Mouse (Mus musculus) heart, adult 2 months (tissue): ENCODE measurements around the gene Rbfox3. TPM values are rescaled to one million over a fixed set of nuclear protein-coding genes. Genes with fewer than 3 reads are reported as not detected.

Experiments used
- DNase-seq, 2 experiments: peaks; one replicate each; pipeline ENCODE4 v3.0.0; 2021
- H3K27ac ChIP-seq: fragments of 200-600 bp; 2 replicates; pipeline ENCODE4 v1.8.1; 2022
- H3K27me3 ChIP-seq: fragments of 200-500 bp; 2 replicates; pipeline ENCODE4 v1.6.1; 2012; ENCODE audit warnings: mild to moderate bottlenecking, low read length, inconsistent platforms, mixed read lengths; ENCODE audit not compliant: control insufficient read depth, insufficient read depth
- H3K36me3 ChIP-seq: fragments of 200-500 bp; 2 replicates; pipeline ENCODE4 v1.6.1; 2012; ENCODE audit warnings: low read length, inconsistent platforms; ENCODE audit not compliant: control insufficient read depth, insufficient read depth
- H3K4me1 ChIP-seq: fragments of 200-500 bp; 2 replicates; pipeline ENCODE4 v1.6.1; 2011; ENCODE audit warnings: low read length; ENCODE audit not compliant: control insufficient read depth, insufficient read depth
- H3K4me3 ChIP-seq: fragments of 200-600 bp; 2 replicates; pipeline ENCODE4 v1.8.1; 2022
- H3K79me2 ChIP-seq: fragments of 200-500 bp; replicated peaks from 2 replicates; pipeline ENCODE4 v1.6.1; 2012; ENCODE audit warnings: mild to moderate bottlenecking, inconsistent platforms, low read length, moderate library complexity, mixed read lengths; ENCODE audit not compliant: control insufficient read depth, insufficient read depth
- H3K9ac ChIP-seq: fragments of 200-500 bp; 2 replicates; pipeline ENCODE4 v1.6.1; 2012; ENCODE audit warnings: low read depth, mild to moderate bottlenecking, control low read depth, inconsistent platforms, low read length, mixed read lengths
- CTCF ChIP-seq: fragments of 200-600 bp; IDR thresholded peaks from 2 replicates; pipeline ENCODE4 v1.8.1; 2022; ENCODE audit warnings: antibody characterized with exemption, mild to moderate bottlenecking, moderate library complexity
- EP300 ChIP-seq: fragments of 200-500 bp; IDR thresholded peaks from 2 replicates; pipeline ENCODE4 v1.6.1; 2011; ENCODE audit warnings: low read depth, low read length, control low read depth; ENCODE audit not compliant: insufficient read depth
- POLR2A ChIP-seq: fragments of 200-500 bp; IDR thresholded peaks from 2 replicates; pipeline ENCODE4 v1.6.1; 2011; ENCODE audit warnings: mild to moderate bottlenecking, low read depth, low read length, control low read depth; ENCODE audit not compliant: insufficient read depth
- WGBS: fragments of 180-500 bp; shearing (Covaris S2); methylation state at CpG from one replicate; pipeline ENCODE4 v1.1.7; 2018; 5-methylcytosine and 5-hydroxymethylcytosine counted together
- intact Hi-C: fragments of 180-260 bp; cut with DNase I; formaldehyde crosslinking; loops from one replicate; pipeline ENCODE4 v1.15.1; 2025
- polyA plus RNA-seq: library from polyadenylated mRNA; depleted of rRNA; stranded (reverse); fragments of >200 nt; gene quantifications from 2 replicates; pipeline ENCODE4 v1.2.3, GENCODE M21; 2012
- total RNA-seq, 2 experiments: library from RNA; stranded (reverse); gene quantifications; 2 replicates each; pipeline ENCODE4 v1.2.3; 2021

The Rbfox3 gene
- total and polyA plus RNA-seq, 3 experiments, result 0.16 to 0.23 TPM; not detected in 1

GRCm38 (mm10) chr11:118894835-118895234 is 16.6 kb downstream of the Rbfox3 start:
- TF ChIP-seq CTCF, result no peak
- no peak for TF ChIP-seq EP300
- TF ChIP-seq POLR2A, result no peak
- Histone ChIP-seq H3K4me1 (no peaks in the 10 kb centered on the region), H3K4me3 (no peak overlapping the region), H3K36me3 (no peaks in the 10 kb centered on the region), H3K9ac (no peak overlapping the region), H3K27ac (no peak overlapping the region), H3K79me2 (no peaks in the 10 kb centered on the region), H3K27me3 (no peaks in the 10 kb centered on the region)
- 62% methylated on average over 5 of the region's 5 CpGs for WGBS
- DNase-seq, result no peak
- intact Hi-C loops, result no loop called here

GRCm38 (mm10) chr11:118894196-118894595 is 17.2 kb downstream of the Rbfox3 start:
- TF ChIP-seq CTCF (no peak), EP300 (no peak), POLR2A (no peak)
- Histone ChIP-seq H3K27me3 (no peaks in the 10 kb centered on the region), H3K36me3 (no peaks in the 10 kb centered on the region), H3K27ac (no peak overlapping the region), H3K9ac (no peak overlapping the region), H3K4me3 (no peak overlapping the region), H3K4me1 (no peaks in the 10 kb centered on the region), H3K79me2 (no peaks in the 10 kb centered on the region)
- intact Hi-C loops, result no loop called here
- DNase-seq, result no peak
- 63% methylated on average over 4 of the region's 4 CpGs for WGBS

GRCm38 (mm10) chr11:118892876-118893275 is 18.5 kb downstream of the Rbfox3 start:
- Histone ChIP-seq H3K9ac (no peak overlapping the region), H3K36me3 (no peaks in the 10 kb centered on the region), H3K4me1 (no peaks in the 10 kb centered on the region), H3K4me3 (no peak overlapping the region), H3K27ac (no peak overlapping the region), H3K79me2 (no peaks in the 10 kb centered on the region), H3K27me3 (no peaks in the 10 kb centered on the region)
- intact Hi-C loops, result no loop called here
- TF ChIP-seq POLR2A, result no peak
- no peak for TF ChIP-seq CTCF
- TF ChIP-seq EP300, result no peak
- no peak for DNase-seq
- WGBS, result 79% methylated on average over 5 of the region's 5 CpGs

GRCm38 (mm10) chr11:118891516-118891915 is 19.9 kb downstream of the Rbfox3 start:
- Histone ChIP-seq H3K79me2 (no peaks in the 10 kb centered on the region), H3K36me3 (no peaks in the 10 kb centered on the region), H3K27me3 (no peaks in the 10 kb centered on the region), H3K4me1 (no peaks in the 10 kb centered on the region), H3K9ac (no peak overlapping the region), H3K4me3 (no peak overlapping the region), H3K27ac (no peak overlapping the region)
- DNase-seq, result no peak
- TF ChIP-seq POLR2A (no peak), EP300 (no peak), CTCF (no peak)
- intact Hi-C loops, result no loop called here
- 83% methylated on average over 15 of the region's 15 CpGs for WGBS

- Histone ChIP-seq H3K79me2 (no peaks in the 10 kb centered on the region), H3K36me3 (no peaks in the 10 kb centered on the region), H3K4me3 (no peak overlapping the region), H3K27me3 (no peaks in the 10 kb centered on the region), H3K9ac (no peak overlapping the region), H3K27ac (no peak overlapping the region), H3K4me1 (no peaks in the 10 kb centered on the region)
- 82% methylated on average over 16 of the region's 16 CpGs for WGBS
- intact Hi-C loops, result no loop called here
- TF ChIP-seq EP300 (no peak), CTCF (no peak), POLR2A (no peak)
- DNase-seq, result no peak
Observed at GRCm38 (mm10) chr11:118890992-118891398, 20.4 kb downstream of the Rbfox3 start.

- H3K4me1 ChIP-seq, result no peaks in the 10 kb centered on the region
- intact Hi-C loops, result no loop called here
- no peak overlapping the region for H3K9ac ChIP-seq
- H3K27me3 ChIP-seq, result no peaks in the 10 kb centered on the region
- DNase-seq, result no peak
- no peak overlapping the region for H3K4me3 ChIP-seq
- H3K27ac ChIP-seq, result no peak overlapping the region
- no peaks in the 10 kb centered on the region for H3K79me2 ChIP-seq
- no peak for TF ChIP-seq CTCF
- no peak for TF ChIP-seq POLR2A
- TF ChIP-seq EP300, result no peak
- no peaks in the 10 kb centered on the region for H3K36me3 ChIP-seq
- WGBS, result 49% methylated on average over 5 of the region's 5 CpGs
Observed at GRCm38 (mm10) chr11:118890474-118890873, 20.9 kb downstream of the Rbfox3 start.
